Mouse (Mus musculus): Measurements from ENCODE around the gene Micu1.

The Micu1 gene

DNA sequence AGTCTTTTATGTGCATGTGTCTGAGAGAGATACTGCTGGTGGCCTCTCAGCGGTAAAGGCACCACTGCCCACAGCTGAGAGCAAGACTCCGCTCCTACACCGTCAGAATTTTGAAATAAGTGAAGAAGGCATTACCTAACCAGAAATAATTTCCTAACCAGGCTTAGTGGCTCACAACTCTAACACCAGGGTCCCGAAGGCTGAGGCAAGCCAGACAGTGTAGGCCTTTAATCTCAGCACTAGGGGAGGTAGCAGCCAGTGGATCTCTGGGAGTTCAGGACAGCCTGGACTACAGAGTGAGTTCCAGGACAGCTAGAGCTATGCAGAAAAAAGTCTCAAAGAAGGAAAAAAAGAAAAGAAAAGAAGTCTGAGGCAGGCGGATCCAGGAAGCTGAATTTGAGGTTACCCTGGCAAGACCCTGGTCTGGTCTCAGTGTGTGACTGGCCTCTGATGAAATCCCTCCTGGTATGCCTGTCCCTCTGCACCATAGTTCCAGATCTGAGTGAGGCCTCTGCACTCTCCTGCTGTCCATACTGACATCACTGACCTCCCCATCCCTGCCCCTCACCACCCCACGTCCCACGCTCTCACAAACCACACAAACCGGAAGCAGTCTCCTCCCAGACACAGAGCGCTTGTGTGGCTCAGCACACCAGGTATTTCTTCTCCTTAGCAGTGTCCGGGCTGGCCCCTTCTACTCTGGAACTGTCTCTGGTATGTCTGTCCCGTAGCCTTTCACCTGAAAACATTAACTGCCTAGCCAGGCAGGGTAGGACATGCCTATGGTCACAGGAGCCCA, 146.0 kb downstream of the Micu1 start:
- in situ Hi-C loops (cut with MboI, MseI), result no loop called here

- in situ Hi-C loops (cut with MboI, MseI), result no loop called here
These were observed 146.7 kb downstream of the Micu1 start for GRCm38 (mm10) chr10:59848953-59849352.

DNA sequence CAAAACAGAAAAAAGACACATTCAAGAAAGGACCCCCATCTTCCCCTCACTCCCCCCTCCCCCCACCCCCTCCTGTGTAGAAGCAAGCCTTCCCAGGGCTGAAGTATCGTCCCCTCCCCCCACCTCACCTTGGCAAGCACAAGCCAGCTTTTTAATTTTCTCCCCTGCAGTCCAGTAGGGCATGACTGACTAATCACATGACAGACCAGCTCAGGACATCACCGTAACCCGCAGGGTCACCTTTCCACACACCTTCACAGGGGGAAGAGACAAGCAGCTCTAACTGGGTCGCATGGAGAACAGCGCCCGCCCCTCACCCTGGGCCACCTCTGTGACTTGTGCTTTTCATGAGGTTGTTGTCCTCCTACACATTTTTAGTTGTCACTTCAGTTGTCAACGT, 147.1 kb downstream of the Micu1 start:
- in situ Hi-C loops (cut with MboI, MseI), result no loop called here

GRCm38 (mm10) chr10:59857157-59857556, 154.9 kb downstream of the Micu1 start:
- in situ Hi-C loops (cut with MboI, MseI), result no loop called here

DNA sequence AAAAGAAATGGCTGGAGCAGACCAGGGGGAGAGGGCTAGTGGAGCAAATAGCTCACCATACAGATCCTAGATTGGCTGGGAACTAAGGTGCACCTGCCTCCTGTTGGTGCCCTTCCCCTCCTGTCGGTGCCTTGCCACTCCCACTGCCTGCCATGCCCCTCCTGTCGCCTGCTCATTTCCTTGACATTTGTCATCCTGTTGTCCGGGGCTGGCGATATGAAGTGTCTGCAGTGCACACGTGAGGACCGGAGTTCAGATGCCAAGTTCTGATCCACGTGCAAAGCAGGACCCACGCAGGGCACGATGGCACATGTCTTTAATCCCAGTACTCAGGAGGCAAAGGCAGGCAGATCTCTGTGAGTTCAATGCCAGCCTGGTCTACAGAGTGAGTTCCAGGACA, 158.4 kb downstream of the Micu1 start:
- in situ Hi-C loops (cut with MboI, MseI), result no loop called here

- in situ Hi-C loops (cut with MboI, MseI), result no loop called here
These were observed 158.9 kb downstream of the Micu1 start for GRCm38 (mm10) chr10:59861201-59861600.

DNA sequence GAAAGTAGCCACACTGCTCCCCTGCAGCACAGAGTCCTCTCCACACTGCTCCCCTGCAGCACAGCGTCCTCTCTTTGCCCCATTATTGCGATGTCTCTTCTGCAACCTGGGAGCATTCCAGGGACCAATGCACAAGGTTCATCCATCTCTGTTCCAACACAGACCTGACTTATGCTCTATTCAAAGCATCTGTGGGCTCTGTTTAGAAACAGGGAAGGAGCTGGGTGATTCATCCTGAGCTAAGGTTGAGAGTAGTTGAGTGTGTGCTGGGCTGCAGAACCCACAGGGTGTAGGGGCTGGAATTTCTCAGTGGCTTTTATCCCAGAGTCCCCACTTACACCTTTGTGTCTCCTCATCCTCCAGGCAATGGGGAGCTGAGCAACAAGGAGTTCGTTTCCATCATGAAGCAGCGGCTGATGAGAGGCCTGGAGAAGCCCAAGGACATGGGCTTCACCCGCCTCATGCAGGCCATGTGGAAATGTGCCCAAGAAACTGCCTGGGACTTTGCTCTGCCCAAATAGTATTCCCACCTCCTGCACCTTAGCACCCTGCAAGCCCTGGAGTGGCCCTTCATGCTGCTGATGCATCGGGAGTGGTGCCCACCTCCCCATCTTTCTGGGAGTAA, 160.7 kb downstream of the Micu1 start:
- in situ Hi-C loops (cut with MboI, MseI), result no loop called here

GRCm38 (mm10) chr10:59863620-59864019, 161.3 kb downstream of the Micu1 start:
- in situ Hi-C loops (cut with MboI, MseI), result no loop called here

- in situ Hi-C loops (cut with MboI, MseI), result no loop called here
These were observed 162.1 kb downstream of the Micu1 start for GRCm38 (mm10) chr10:59864232-59864875.

GRCm38 (mm10) chr10:59864884-59865726, 162.8 kb downstream of the Micu1 start:
- in situ Hi-C loops (cut with MboI, MseI), result loop anchor here (5.0 kb wide), 1 partner anchor 568 kb away; no protein-coding TSS in a partner anchor

DNA sequence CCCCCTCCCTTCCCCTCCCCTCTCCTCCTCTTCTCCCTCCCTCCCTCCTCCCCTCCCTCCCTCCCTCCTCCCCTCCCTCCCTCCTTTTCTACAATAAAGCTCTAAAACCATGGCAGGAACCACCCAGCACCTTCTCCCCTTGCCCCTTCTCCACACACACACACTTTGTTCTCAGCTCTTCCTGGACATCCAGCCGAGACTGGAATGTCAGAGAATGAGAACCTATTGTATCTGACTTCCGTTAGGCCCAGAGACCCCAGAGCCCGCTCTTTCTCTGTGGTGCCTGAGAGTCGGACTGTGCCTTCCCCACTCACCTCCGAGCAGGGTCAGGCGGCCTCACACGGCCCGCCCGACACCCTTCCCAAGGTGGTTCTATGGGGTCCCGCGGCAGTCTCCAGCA, 166.0 kb downstream of the Micu1 start:
- in situ Hi-C loops (cut with MboI, MseI), result loop anchor here (5.0 kb wide), 1 partner anchor 571 kb away; no protein-coding TSS in a partner anchor

DNA sequence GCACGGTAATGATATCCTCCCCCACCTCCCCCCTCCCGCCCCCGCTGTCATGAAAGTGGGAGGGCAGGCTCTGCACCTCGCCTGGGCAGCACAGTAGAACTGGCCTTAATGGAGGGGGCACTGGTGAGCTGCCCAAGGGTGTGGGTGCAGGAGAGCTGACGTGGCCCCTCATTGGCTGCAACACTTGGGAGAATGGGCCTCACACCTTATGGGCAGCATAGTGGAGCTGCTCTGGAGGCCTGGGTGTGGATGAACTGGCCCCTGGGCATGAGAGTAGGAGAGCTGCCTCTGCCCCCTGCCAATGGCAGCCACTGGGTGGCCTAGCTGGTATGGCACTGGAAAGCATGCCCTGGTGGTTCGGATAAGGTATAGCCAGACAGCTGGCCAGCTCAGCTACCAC, 167.8 kb downstream of the Micu1 start:
- in situ Hi-C loops (cut with MboI, MseI), result loop anchor here (10.0 kb wide), 1 partner anchor 245 kb away; no protein-coding TSS in a partner anchor

GRCm38 (mm10) chr10:59872651-59873050, 170.4 kb downstream of the Micu1 start:
- in situ Hi-C loops (cut with MboI, MseI), result loop anchor here (10.0 kb wide), 1 partner anchor 248 kb away; no protein-coding TSS in a partner anchor

- in situ Hi-C loops (cut with MboI, MseI), result loop anchor here (10.0 kb wide), 1 partner anchor 248 kb away; no protein-coding TSS in a partner anchor
These were observed 170.9 kb downstream of the Micu1 start for GRCm38 (mm10) chr10:59873206-59873605.

DNA sequence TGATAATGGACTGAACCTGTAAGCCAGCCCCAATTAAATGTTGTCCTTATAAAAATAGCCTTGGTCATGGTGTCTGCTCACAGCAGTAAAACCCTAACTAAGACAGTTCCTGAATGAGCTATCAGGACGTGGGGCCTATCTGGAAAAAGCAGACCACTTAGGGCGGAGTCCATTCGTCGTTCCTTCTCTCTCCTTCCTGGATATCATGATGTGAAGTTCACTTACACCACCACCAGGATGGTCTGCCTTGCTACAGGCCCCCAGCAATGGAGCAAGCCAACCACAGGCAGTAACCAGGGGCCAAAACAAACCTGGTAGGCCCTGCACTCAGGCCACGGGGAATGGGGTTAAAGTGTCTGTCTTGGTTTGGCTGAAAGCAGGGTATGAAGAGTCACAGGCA, 171.3 kb downstream of the Micu1 start:
- in situ Hi-C loops (cut with MboI, MseI), result loop anchor here (10.0 kb wide), 1 partner anchor 249 kb away; no protein-coding TSS in a partner anchor

- in situ Hi-C loops (cut with MboI, MseI), result loop anchor here (10.0 kb wide), 1 partner anchor 251 kb away; no protein-coding TSS in a partner anchor
These were observed 173.1 kb downstream of the Micu1 start for GRCm38 (mm10) chr10:59875396-59875795.

DNA sequence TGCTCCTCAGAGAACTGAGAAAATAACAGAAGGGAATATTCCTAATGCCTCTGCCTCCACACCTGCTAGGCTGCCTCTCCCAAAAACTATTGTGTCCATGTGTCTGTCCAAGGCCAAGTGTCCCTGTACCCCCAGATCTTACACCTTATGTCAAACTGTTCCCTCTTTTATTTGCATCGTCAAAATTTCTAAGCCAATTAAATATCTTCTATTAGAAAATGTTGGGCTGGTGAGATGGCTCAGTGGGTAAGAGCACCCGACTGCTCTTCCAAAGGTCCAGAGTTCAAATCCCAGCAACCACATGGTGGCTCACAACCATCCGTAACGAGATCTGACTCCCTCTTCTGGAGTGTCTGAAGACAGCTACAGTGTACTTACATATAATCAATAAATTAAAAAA, 174.4 kb downstream of the Micu1 start:
- in situ Hi-C loops (cut with MboI, MseI), result loop anchor here (10.0 kb wide), 1 partner anchor 252 kb away; no protein-coding TSS in a partner anchor

DNA sequence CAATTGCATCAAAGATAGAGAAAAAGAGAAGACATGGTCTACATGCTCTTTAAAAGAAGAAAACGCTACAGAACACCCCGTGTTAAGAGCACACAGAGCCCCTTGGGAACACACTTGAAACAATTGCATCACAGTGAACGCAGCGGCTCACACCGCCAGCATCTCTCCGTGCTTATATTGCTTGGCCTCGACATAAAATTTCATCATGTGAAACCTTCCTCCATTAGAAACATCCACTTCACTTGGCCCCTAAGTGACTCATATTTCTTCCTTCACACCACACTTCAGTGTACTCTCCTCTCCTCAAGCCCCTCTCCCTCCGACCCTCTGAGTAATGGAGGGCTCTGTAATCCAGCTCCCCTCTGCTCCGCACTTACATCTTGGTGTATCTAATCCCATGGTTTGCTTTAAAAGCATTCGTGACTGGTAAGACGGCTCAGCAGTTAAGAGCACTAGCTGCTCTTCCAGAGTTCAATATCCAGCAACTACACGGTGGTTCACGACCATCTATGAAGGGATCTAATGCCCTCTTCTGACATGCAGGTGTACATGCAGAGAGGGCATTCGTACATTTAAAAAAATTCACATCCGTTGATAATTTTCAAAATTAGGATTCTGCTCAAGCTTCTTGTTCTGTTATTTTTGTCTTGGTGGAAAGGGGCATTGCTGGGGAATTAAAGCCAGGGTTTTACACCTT, 175.3 kb downstream of the Micu1 start:
- in situ Hi-C loops (cut with MboI, MseI), result loop anchor here (10.0 kb wide), 1 partner anchor 253 kb away; no protein-coding TSS in a partner anchor

DNA sequence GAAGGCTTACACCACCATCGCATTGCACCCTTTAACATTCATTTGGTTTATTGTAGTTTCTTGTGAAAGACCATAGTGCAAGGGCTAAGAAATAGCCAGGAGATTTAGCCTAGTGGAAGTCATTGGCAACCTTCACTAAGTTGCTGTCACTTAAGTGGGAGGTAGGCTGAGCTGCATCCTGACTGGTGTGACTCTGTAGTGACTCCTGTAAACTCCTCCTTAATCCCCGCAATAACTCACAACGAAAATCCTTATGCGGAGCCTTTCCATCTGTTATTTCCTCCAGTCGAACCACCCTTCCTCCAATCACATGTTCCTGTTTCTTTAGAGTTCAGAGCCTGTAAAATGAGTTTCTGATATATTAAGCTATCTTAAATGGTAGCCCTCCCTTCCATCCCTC, 176.5 kb downstream of the Micu1 start:
- in situ Hi-C loops (cut with MboI, MseI), result loop anchor here (10.0 kb wide), 1 partner anchor 254 kb away; no protein-coding TSS in a partner anchor

All from T-helper 1 cell (primary cell).